Mouse (Mus musculus) cerebellum, postnatal 4 days (tissue): Measurements from ENCODE around the gene Grap2.

ENCODE experiments used
- DNase-seq, 2 experiments: peaks; one replicate each; pipeline ENCODE4 v3.0.0; 2022; ENCODE audit warnings: low spot score in 2 of 2, mixed read lengths in 1 of 2

Gene Grap2

GRCm38 (mm10) chr15:80572291-80572690 lies at the start of gene Grap2:
TSS of gene Grap2 (plus strand) at chr15:80572594.
- DNase-seq: no peak

GRCm38 (mm10) chr15:80529955-80530869 lies 42.2 kb upstream of the Grap2 start:
- no peak for DNase-seq

GRCm38 (mm10) chr15:80531026-80531425 lies 41.4 kb upstream of the Grap2 start:
- no peak for DNase-seq

- DNase-seq: no peak
Observed at GRCm38 (mm10) chr15:80532281-80533072, 39.9 kb upstream of the Grap2 start.

- no peak for DNase-seq
Observed at GRCm38 (mm10) chr15:80533274-80533673, 39.1 kb upstream of the Grap2 start.

- DNase-seq: no peak
Observed at GRCm38 (mm10) chr15:80536051-80536450, 36.3 kb upstream of the Grap2 start.

DNA sequence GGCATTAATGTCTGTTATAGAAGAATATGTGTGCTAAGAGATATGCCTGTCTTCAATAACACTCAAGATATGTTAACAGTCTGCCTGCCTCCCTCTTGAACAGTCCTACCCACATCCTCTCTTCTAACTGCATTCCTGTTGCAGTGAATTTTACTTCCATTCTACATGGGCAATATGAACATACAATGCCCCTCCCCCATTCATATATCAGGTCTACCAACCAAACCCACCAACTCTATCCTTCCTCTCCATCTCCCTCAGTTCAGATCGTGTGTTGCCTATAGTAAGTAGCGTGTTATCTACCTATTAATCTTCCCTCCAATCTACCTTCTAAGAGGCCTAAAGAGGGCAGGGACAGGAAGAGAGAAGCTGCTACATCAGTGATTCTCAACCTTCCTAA lies 34.3 kb upstream of the Grap2 start:
- DNase-seq: no peak

DNA sequence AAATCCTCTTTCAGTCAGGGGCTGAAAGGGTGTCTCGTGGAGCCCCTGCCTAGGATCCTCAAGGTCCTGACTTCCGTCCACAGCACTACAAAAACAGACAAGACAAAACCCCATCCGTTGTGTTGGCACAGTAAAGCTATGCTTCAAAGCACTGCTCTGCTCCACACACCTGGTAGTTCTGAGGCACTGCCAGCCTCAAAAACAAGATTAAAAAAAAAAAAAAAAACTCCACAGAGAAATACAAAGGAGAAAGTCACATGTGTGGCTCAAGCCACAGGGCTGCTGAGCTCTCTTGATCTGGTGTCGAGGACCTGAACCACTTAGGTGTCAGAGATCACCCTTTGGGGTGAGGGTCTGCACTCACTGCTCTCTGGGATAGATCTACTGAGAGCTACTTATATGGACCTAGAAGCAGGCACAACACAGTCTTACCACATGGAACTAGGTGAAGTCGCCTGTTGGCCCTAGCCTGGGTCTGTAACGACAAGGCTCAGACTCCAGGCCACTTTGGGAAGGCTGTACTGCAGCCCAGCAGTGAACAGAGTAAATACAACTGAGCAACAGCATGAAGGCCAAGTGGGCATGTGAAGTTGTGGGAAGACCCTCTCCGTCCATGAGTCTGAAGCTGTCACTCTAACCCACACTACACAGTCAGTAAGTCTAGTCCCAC lies 33.6 kb upstream of the Grap2 start:
- no peak for DNase-seq

DNA sequence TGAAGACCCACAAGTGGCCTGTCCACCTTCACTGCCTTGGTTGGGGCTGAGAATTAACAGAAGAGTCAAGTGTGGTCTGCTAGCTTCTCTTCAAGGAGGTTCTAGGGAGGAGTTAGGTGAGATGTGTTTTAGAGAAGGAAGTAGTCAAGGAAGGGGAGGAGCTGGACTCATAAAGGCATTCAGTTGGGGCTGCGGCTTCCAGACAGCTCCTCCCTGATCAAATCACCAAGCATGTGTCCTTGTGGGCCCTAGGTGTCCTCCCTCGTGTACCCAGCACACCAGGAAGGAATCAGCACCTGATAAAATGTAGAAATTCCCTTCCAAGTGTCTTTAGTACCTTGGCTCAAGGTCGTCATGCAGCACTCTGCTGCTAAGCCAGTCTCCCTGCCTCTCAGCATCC lies 28.3 kb upstream of the Grap2 start:
- DNase-seq: no peak

DNA sequence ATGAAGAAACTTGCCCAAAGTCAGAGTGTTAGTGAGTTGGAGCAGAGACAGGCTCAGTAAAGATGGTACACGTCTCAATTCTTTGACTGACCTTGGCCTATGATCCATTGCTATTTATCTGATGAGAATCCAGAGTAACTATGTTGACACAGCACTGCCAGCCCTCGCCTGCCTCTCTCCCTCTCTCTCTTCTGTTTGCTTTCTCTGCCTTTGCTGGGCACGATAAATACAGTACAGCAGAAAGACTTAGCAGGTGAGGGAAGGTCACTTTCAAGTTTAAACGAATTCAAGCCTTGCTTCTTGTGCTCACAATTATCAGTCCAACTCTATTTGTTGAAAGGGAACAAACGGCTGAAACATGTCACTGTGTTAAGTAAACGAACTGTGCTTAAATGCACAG lies 27.0 kb upstream of the Grap2 start:
- no peak for DNase-seq

- DNase-seq: no peak
Observed at GRCm38 (mm10) chr15:80554860-80555822, 17.3 kb upstream of the Grap2 start.

DNA sequence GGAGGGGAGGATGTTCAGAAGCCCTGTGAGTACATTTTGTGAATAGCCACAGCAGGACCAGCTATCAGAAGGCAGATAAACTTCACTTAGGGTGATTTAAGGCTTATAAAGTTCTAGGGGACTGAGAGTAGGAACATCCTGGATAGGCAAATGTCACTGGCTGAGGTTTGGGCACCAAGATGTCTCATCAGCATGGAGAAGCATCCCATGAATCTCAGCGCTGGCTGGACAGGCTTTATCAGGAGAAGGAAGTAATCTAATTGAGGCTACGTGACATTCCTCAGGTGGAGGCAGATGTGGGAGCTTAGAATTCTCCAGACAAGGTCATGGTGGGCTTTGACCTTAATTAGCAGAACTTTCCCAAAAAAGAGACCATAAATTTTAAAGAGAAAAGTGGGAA lies 16.4 kb upstream of the Grap2 start:
- no peak for DNase-seq

GRCm38 (mm10) chr15:80557745-80558144 lies 14.6 kb upstream of the Grap2 start:
- DNase-seq: no peak

DNA sequence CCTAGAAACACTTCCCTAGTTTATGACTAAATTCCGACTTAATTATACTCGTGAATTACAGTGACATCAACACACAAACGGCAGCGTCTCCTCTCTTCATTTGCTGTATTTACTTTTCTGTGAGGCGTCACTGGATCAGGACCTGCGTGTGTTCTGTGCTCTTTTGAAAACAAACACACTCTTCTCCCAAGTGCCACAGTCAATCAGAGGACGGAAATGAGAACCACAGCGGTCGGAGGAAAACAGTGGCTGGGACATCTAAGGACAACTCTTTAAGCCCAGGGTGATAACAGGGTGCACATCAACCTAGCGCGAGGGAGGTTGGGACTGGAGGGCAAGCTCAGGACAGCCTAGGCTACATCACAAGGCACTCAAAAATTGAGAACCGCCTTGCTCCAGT lies 12.9 kb upstream of the Grap2 start:
- no peak for DNase-seq

GRCm38 (mm10) chr15:80559978-80560377 lies 12.4 kb upstream of the Grap2 start:
- DNase-seq: no peak

DNA sequence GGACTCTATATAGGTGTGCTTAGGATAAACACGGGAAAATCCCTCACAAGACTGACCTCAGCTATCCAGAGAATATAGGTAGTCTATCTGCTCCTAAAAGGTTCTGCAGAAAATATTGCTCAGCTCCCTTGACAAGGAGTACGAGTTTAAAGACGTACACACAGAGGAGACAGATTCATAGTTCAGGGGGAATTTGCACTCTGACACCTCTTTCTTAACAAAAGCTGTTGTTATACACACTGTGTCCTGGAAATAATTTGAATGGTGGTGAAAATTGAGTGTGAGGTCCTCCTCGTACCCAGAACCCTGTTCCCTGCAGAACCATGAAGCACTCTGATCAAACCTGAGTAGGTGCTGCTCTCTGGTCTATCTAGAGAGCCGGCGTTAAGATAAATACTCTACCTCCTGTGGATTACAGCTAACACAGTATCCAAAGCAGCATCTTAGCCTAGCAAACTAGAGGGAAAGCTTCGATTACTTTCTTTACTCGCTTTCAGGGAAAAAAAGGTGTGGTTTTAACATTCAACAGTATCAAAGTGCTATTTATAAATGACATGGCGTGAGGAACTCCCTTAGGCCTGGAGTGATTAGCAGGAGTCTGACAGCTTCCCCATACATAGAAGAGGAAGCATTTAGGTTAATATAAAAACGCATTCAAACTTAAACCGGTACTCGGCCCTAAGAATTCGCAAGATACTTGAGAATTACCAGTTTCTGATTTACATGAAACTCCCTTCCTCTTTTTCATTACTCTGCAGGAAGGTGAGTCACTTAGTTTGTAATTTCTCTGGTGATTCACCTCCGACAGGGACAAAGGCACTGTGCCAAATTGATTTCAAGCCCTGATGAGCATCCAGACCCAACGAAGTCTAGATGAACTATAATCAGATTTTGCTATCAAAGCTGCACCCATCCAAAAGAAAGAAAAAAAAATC lies 11.5 kb upstream of the Grap2 start:
- no peak for DNase-seq

GRCm38 (mm10) chr15:80562446-80562845 lies 9.9 kb upstream of the Grap2 start:
- no peak for DNase-seq

DNA sequence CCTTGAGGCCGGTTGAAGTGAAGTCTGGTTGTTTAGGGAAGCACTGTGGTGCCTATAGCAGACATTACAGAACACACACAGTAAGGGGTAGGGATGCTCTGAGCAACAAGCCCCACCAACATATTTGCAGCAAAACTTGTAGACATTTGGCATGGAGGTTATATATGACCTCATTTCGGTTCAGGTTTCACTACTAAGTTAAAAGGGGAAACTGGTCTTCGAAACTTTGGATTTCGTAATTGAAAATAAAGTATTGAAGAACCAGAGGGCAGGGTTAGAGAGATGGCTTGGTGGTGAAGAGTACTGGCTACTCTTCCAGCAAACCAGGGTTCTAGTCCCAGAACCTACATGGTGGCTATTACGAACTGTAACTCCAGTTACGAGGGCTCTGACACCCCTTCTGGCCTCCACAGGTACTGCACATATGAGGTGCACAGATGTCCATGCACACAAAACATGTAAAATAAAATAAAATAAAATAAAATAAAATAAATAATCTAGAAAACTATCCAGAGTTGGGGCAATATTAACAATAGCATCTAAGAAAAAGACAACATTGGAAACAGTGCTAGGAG lies 8.7 kb upstream of the Grap2 start:
- no peak for DNase-seq

GRCm38 (mm10) chr15:80565106-80565665 lies 7.2 kb upstream of the Grap2 start, which contains the start of gene Enthd1:
TSS of gene Enthd1 (minus strand) at chr15:80565156.
- DNase-seq: no peak
